Mouse (Mus musculus) bone marrow, adult 2 months (tissue): ENCODE data around the gene Baz1a. TPM values are rescaled to one million over a fixed set of nuclear protein-coding genes. Genes with fewer than 3 reads are reported as not detected.
"Not testable (repeated sequence)": the region's sequence is repeated elsewhere in the genome, so short reads cannot be mapped to it uniquely, and the experiment has no call there.

Experiments
- H3K27ac ChIP-seq: fragments of 200-500 bp; 2 replicates; pipeline ENCODE4 v1.5.1; 2012; ENCODE audit warnings: low read depth, mild to moderate bottlenecking, control low read depth, inconsistent platforms, low read length; ENCODE audit not compliant: control insufficient read depth, poor library complexity, insufficient read depth
- H3K4me1 ChIP-seq: fragments of 200-500 bp; 2 replicates; pipeline ENCODE4 v1.6.1; 2011; ENCODE audit warnings: low read length; ENCODE audit not compliant: control insufficient read depth, insufficient read depth
- H3K4me3 ChIP-seq: fragments of 200-500 bp; replicated peaks from 2 replicates; pipeline ENCODE3; 2011; ENCODE audit warnings: mild to moderate bottlenecking, low read depth, low read length, control low read depth; ENCODE audit not compliant: control insufficient read depth
- CTCF ChIP-seq: fragments of 200-500 bp; IDR thresholded peaks from 2 replicates; pipeline ENCODE4 v1.5.1; 2011; ENCODE audit warnings: low read length, control low read depth; ENCODE audit not compliant: control insufficient read depth, insufficient read depth
- POLR2A ChIP-seq: fragments of 200-500 bp; IDR thresholded peaks from 2 replicates; pipeline ENCODE4 v1.6.1; 2011; ENCODE audit warnings: low read depth, mild to moderate bottlenecking, control low read depth, low read length, borderline replicate concordance; ENCODE audit not compliant: control insufficient read depth
- WGBS: fragments of 180-500 bp; shearing (Covaris S2); methylation state at CpG from one replicate; pipeline ENCODE4 v1.1.7; 2018; 5-methylcytosine and 5-hydroxymethylcytosine counted together
- polyA plus RNA-seq: library from polyadenylated mRNA; stranded (reverse); fragments of >200 nt; gene quantifications from 2 replicates; pipeline ENCODE4 v1.2.4, GENCODE M21; 2011; ENCODE audit warnings: low replicate concordance; ENCODE audit not compliant: missing spikeins, insufficient read depth, insufficient read length

Gene Baz1a
- polyA plus RNA-seq, 1 experiment, result 40.3 TPM

DNA sequence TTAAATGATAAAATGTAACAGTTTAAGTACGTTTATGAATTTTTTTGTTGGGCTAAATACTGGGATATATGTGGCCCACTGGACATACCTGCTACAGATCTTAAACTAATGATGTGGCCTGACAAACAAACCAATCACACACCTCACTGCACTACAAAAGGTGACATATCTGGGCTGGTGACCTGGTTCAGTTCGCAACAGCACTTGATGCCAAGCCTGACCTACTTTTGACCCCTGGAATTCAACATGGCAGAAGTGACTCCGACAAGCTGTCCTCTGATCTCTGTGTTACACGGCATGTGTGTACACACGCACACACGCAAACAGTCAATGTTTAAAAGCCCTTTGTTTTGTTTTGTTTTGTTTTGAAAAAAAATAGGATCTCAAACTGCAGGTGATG is 68.0 kb downstream of the Baz1a start:
- TF ChIP-seq POLR2A, result no peak
- TF ChIP-seq CTCF, result no peak
- no peak overlapping the region for H3K4me3 ChIP-seq
- H3K4me1 ChIP-seq, result no peaks in the 10 kb centered on the region; the same call in 1 of the 2 replicates
- 92% methylated on average over 6 of the region's 6 CpGs for WGBS
- no peak overlapping the region for H3K27ac ChIP-seq

GRCm38 (mm10) chr12:54942586-54943157 is 71.5 kb downstream of the Baz1a start:
- 90% methylated on average over 6 of the region's 6 CpGs for WGBS
- H3K4me3 ChIP-seq, result not testable (repeated sequence)

GRCm38 (mm10) chr12:54937581-54938343 is 76.4 kb downstream of the Baz1a start:
- 88% methylated on average over 5 of the region's 5 CpGs for WGBS
- H3K4me1 ChIP-seq, H3K27ac ChIP-seq, H3K4me3 ChIP-seq: not testable (repeated sequence)

More at GRCm38 (mm10) chr12:54942586-54943157, 71.5 kb downstream of the Baz1a start:
- H3K4me1 ChIP-seq, H3K27ac ChIP-seq: not testable (repeated sequence)

- H3K4me3 ChIP-seq, result no peak overlapping the region
- TF ChIP-seq CTCF (no peak), POLR2A (no peak)
- 93% methylated on average over 3 of the region's 3 CpGs for WGBS
- no peak overlapping the region for H3K27ac ChIP-seq
- no peaks in the 10 kb centered on the region for H3K4me1 ChIP-seq
Measured at GRCm38 (mm10) chr12:54910387-54910786, 103.8 kb downstream of the Baz1a start.

GRCm38 (mm10) chr12:54892559-54892958 is 121.6 kb downstream of the Baz1a start:
- not testable (repeated sequence) for H3K4me1 ChIP-seq

DNA sequence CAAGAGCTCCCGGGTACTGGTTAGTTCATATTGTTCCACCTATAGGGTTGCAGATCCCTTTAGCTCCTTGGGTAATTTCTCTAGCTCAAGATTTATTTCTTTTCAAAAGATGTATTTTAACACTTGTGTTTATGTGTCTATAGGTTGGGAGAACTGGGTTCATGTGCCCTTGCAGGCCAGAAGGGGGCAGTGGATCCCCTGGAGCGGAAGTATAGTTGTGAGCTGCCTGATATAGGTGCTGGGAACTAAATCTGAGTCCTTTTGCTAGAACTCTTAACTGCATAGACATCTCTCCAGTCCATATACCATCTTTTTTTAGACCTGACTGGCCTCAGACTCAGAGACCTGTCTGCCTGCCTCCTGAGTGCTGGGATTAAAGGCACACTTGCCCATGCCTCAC is 123.7 kb downstream of the Baz1a start:
- peak; percentile 23; the same call in 1 of the 2 replicates for TF ChIP-seq CTCF
- TF ChIP-seq POLR2A, result no peak
- no peak overlapping the region for H3K4me3 ChIP-seq
- 88% methylated on average over 2 of the region's 2 CpGs for WGBS
- H3K27ac ChIP-seq, result no peak overlapping the region
- no peaks in the 10 kb centered on the region for H3K4me1 ChIP-seq

More at GRCm38 (mm10) chr12:54892559-54892958, 121.6 kb downstream of the Baz1a start:
- WGBS, result 0% methylated on average over 1 of the region's 2 CpGs
- H3K4me3 ChIP-seq, H3K27ac ChIP-seq: not testable (repeated sequence)

GRCm38 (mm10) chr12:54887580-54888127 is 126.5 kb downstream of the Baz1a start:
- no peaks in the 10 kb centered on the region for H3K4me1 ChIP-seq
- H3K27ac ChIP-seq, result no peak overlapping the region
- TF ChIP-seq CTCF, result no peak
- TF ChIP-seq POLR2A, result no peak
- H3K4me3 ChIP-seq, result no peak overlapping the region
- 86% methylated on average over 4 of the region's 4 CpGs for WGBS

DNA sequence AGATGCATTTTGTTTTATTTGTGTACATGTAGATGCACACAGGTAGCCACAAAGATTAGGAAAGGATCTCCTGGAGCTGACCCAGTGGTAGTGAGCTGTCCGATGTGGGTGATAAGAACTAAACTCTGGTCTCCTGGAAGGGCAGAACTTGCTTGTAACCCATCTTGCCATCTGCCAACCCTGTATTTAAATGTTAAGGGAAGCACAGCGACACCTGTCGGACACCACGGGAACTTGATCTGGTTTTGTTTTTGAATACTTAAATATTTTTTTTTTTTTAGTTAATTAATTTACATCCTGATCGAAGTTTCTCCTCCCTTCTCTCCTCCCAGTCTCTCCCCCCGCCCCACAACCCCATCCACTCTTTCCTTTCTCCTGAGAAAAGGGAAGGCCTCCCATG is 134.5 kb downstream of the Baz1a start:
- H3K4me3 ChIP-seq, result no peak overlapping the region
- no peak overlapping the region for H3K27ac ChIP-seq
- no peaks in the 10 kb centered on the region; the same call in 1 of the 2 replicates for H3K4me1 ChIP-seq
- peak; percentile 39; the same call in 1 of the 2 replicates for TF ChIP-seq CTCF
- no peak for TF ChIP-seq POLR2A
- WGBS, result 4% methylated on average over 6 of the region's 6 CpGs

DNA sequence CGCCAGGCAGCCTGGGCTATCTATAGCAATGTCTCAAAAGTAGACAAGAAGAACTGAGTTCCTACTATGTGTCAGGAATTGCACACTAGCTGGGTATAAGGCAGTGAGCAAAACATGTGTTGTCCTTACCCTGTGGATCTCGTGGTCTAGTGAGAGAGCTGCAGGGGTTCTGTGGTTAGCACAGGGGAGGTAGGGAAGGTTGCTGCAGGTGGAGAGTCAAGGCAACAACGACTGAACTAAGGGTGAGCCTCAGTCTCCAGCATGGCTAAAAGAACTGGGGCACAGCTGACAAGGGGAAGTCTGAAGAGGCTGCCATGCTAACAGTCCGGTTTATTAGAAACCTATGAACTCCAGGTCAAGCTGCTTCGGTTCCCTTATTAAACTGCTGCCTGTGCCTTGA is 134.9 kb downstream of the Baz1a start:
- WGBS, result 33% methylated on average over 5 of the region's 5 CpGs

More for the DNA sequence above, 134.9 kb downstream of the Baz1a start:
- TF ChIP-seq POLR2A, result no peak
- no peak for TF ChIP-seq CTCF
- Histone ChIP-seq H3K4me3 (no peak overlapping the region), H3K4me1 (no peaks in the 10 kb centered on the region; the same call in 1 of the 2 replicates), H3K27ac (no peak overlapping the region)
